Mouse (Mus musculus) limb, embryonic 15.5 days (tissue): ENCODE measurements around the gene Preb. TPM values are rescaled to one million over a fixed set of nuclear protein-coding genes. Genes with fewer than 3 reads are reported as not detected.

Experiments used
- ATAC-seq: fragments of 200-750 bp; cut with Nextera tagmentation; 2 replicates; pipeline ENCODE4 v1.8.0; 2017; ENCODE audit warnings: low read depth, moderate TSS enrichment; ENCODE audit not compliant: insufficient number of reproducible peaks, low FRiP score, low TSS enrichment
- H3K27ac ChIP-seq: fragments of 300-500 bp; sonication (generic); 2 replicates; pipeline ENCODE4 v1.5.1; 2015; ENCODE audit warnings: moderate library complexity, mild to moderate bottlenecking, inconsistent platforms
- H3K27me3 ChIP-seq: fragments of 300-500 bp; sonication (generic); 2 replicates; pipeline ENCODE4 v1.6.1; 2015; ENCODE audit warnings: inconsistent platforms
- H3K36me3 ChIP-seq: fragments of 300-500 bp; sonication (generic); 2 replicates; pipeline ENCODE4 v1.6.1; 2015; ENCODE audit warnings: inconsistent platforms
- H3K4me1 ChIP-seq: fragments of 300-500 bp; sonication (generic); 2 replicates; pipeline ENCODE4 v1.6.1; 2015; ENCODE audit warnings: inconsistent platforms
- H3K4me2 ChIP-seq: fragments of 300-500 bp; sonication (generic); 2 replicates; pipeline ENCODE4 v1.6.1; 2015; ENCODE audit warnings: mild to moderate bottlenecking, inconsistent platforms
- H3K4me3 ChIP-seq: fragments of 300-500 bp; sonication (generic); 2 replicates; pipeline ENCODE4 v1.5.1; 2015; ENCODE audit warnings: mild to moderate bottlenecking, inconsistent platforms
- H3K9ac ChIP-seq: fragments of 300-500 bp; sonication (generic); 2 replicates; pipeline ENCODE4 v1.6.1; 2015; ENCODE audit warnings: inconsistent platforms
- H3K9me3 ChIP-seq: fragments of 300-500 bp; sonication (generic); 2 replicates; pipeline ENCODE4 v1.6.1; 2016; ENCODE audit warnings: inconsistent platforms
- WGBS: fragments of 180-500 bp; shearing (Covaris S2); methylation state at CpG from one replicate; pipeline ENCODE4 v1.1.7; 2015; 5-methylcytosine and 5-hydroxymethylcytosine counted together
- polyA plus RNA-seq: library from polyadenylated mRNA; unstranded; fragments of >200 nt; fragmentation: Nextera tagmentation; extraction: Ambion mirVana; gene quantifications from 2 replicates; pipeline ENCODE4 v1.2.1, GENCODE M21; 2015

Preb gene
- polyA plus RNA-seq, result 128 and 137 TPM in 2 replicates

- H3K27ac ChIP-seq, result peak within 1 kb of the TSS; percentile 87
- peak within 1 kb of the TSS; percentile 60 for H3K4me3 ChIP-seq
- H3K4me2 ChIP-seq, result peak within 1 kb of the TSS; percentile 75
- H3K36me3 ChIP-seq, result peaks cover 27% of the 10 kb centered on the region
- H3K9ac ChIP-seq, result peak within 1 kb of the TSS; percentile 74
- peak; percentile 95 for ATAC-seq
- no peaks in the 10 kb centered on the region for H3K27me3 ChIP-seq
- WGBS, result under 1% methylated on average over 56 of the region's 56 CpGs
- peaks cover 20% of the 10 kb centered on the region for H3K4me1 ChIP-seq
- no peaks in the 10 kb centered on the region for H3K9me3 ChIP-seq
These were observed at the start of gene Preb for GRCm38 (mm10) chr5:30959966-30960501. Gene Preb, minus strand, starts transcription at chr5:30960361.

- Histone ChIP-seq H3K9ac (no peak overlapping the region), H3K27me3 (no peaks in the 10 kb centered on the region), H3K4me2 (no peak overlapping the region), H3K4me1 (peaks cover 7% of the 10 kb centered on the region; the same call in 1 of the 2 replicates), H3K4me3 (no peak overlapping the region), H3K36me3 (no peaks in the 10 kb centered on the region), H3K9me3 (no peaks in the 10 kb centered on the region), H3K27ac (no peak overlapping the region)
- WGBS, result 3% methylated on average over 5 of the region's 5 CpGs
- no peak for ATAC-seq
These were observed 44.0 kb upstream of the Preb start for GRCm38 (mm10) chr5:31004184-31004583.

- no peaks in the 10 kb centered on the region for H3K27me3 ChIP-seq
- WGBS, result 84% methylated on average over 4 of the region's 4 CpGs
- H3K9ac ChIP-seq, result no peak overlapping the region
- no peaks in the 10 kb centered on the region for H3K9me3 ChIP-seq
- peaks cover 7% of the 10 kb centered on the region; the same call in 1 of the 2 replicates for H3K4me1 ChIP-seq
- no peaks in the 10 kb centered on the region for H3K36me3 ChIP-seq
- no peak overlapping the region for H3K4me3 ChIP-seq
- ATAC-seq, result no peak
- H3K27ac ChIP-seq, result no peak overlapping the region
- no peak overlapping the region for H3K4me2 ChIP-seq
These were observed 41.4 kb upstream of the Preb start for GRCm38 (mm10) chr5:31001560-31001959.

GRCm38 (mm10) chr5:31000993-31001392 lies 40.8 kb upstream of the Preb start:
- Histone ChIP-seq H3K27ac (no peak overlapping the region), H3K9ac (no peak overlapping the region), H3K4me2 (no peak overlapping the region), H3K4me1 (peaks cover 7% of the 10 kb centered on the region; the same call in 1 of the 2 replicates), H3K4me3 (no peak overlapping the region), H3K27me3 (no peaks in the 10 kb centered on the region), H3K9me3 (no peaks in the 10 kb centered on the region), H3K36me3 (no peaks in the 10 kb centered on the region)
- WGBS, result 83% methylated on average over 2 of the region's 2 CpGs
- no peak for ATAC-seq

GRCm38 (mm10) chr5:31000122-31000521 lies 40.0 kb upstream of the Preb start:
- Histone ChIP-seq H3K9me3 (no peaks in the 10 kb centered on the region), H3K9ac (no peak overlapping the region), H3K27me3 (no peaks in the 10 kb centered on the region), H3K4me2 (no peak overlapping the region), H3K4me1 (peaks cover 7% of the 10 kb centered on the region; the same call in 1 of the 2 replicates), H3K4me3 (no peak overlapping the region), H3K36me3 (no peaks in the 10 kb centered on the region), H3K27ac (0 out of 2 replicates have a peak overlapping the region, but pooled peaks have one; percentile 22)
- 41% methylated on average over 7 of the region's 7 CpGs for WGBS
- ATAC-seq, result no peak

GRCm38 (mm10) chr5:30999324-30999723 lies 39.2 kb upstream of the Preb start:
- Histone ChIP-seq H3K36me3 (no peaks in the 10 kb centered on the region), H3K4me1 (peaks cover 7% of the 10 kb centered on the region; the same call in 1 of the 2 replicates), H3K4me2 (no peak overlapping the region), H3K9ac (no peak overlapping the region), H3K4me3 (no peak overlapping the region), H3K9me3 (no peaks in the 10 kb centered on the region), H3K27ac (no peak overlapping the region), H3K27me3 (no peaks in the 10 kb centered on the region)
- no peak for ATAC-seq
- 80% methylated on average over 5 of the region's 5 CpGs for WGBS

GRCm38 (mm10) chr5:30998306-30998705 lies 38.1 kb upstream of the Preb start:
- Histone ChIP-seq H3K36me3 (no peaks in the 10 kb centered on the region), H3K27me3 (no peaks in the 10 kb centered on the region), H3K9me3 (no peaks in the 10 kb centered on the region), H3K9ac (no peak overlapping the region), H3K4me2 (no peak overlapping the region), H3K4me3 (no peak overlapping the region), H3K27ac (no peak overlapping the region), H3K4me1 (0 out of 2 replicates have a peak, but pooled peaks cover 4% of the 10 kb centered on the region)
- WGBS, result 26% methylated on average over 5 of the region's 5 CpGs
- ATAC-seq, result no peak

GRCm38 (mm10) chr5:30994910-30995635 lies 34.9 kb upstream of the Preb start:
- no peak for ATAC-seq

GRCm38 (mm10) chr5:30994074-30994473 lies 33.9 kb upstream of the Preb start:
- no peak overlapping the region for H3K27ac ChIP-seq
- 67% methylated on average over 3 of the region's 3 CpGs for WGBS
- no peaks in the 10 kb centered on the region for H3K4me1 ChIP-seq
- no peak for ATAC-seq
- H3K27me3 ChIP-seq, result no peaks in the 10 kb centered on the region
- H3K4me2 ChIP-seq, result no peak overlapping the region
- H3K9ac ChIP-seq, result no peak overlapping the region
- no peaks in the 10 kb centered on the region for H3K9me3 ChIP-seq
- no peaks in the 10 kb centered on the region for H3K36me3 ChIP-seq
- no peak overlapping the region for H3K4me3 ChIP-seq

More at GRCm38 (mm10) chr5:30994910-30995635, 34.9 kb upstream of the Preb start:
- 72% methylated on average over 11 of the region's 11 CpGs for WGBS
- no peaks in the 10 kb centered on the region for H3K9me3 ChIP-seq
- H3K4me3 ChIP-seq, result no peak overlapping the region
- no peak overlapping the region for H3K9ac ChIP-seq
- no peaks in the 10 kb centered on the region for H3K36me3 ChIP-seq
- H3K4me1 ChIP-seq, result no peaks in the 10 kb centered on the region
- H3K4me2 ChIP-seq, result no peak overlapping the region
- no peak overlapping the region for H3K27ac ChIP-seq
- H3K27me3 ChIP-seq, result no peaks in the 10 kb centered on the region

- no peak for ATAC-seq
These were observed 33.0 kb upstream of the Preb start for GRCm38 (mm10) chr5:30992980-30993676.

GRCm38 (mm10) chr5:30982357-30982756 lies 22.2 kb upstream of the Preb start:
- Histone ChIP-seq H3K9ac (no peak overlapping the region), H3K4me2 (no peak overlapping the region), H3K27ac (no peak overlapping the region), H3K4me1 (no peaks in the 10 kb centered on the region), H3K36me3 (no peaks in the 10 kb centered on the region), H3K27me3 (no peaks in the 10 kb centered on the region), H3K9me3 (no peaks in the 10 kb centered on the region), H3K4me3 (no peak overlapping the region)
- ATAC-seq, result no peak
- WGBS, result 14% methylated on average over 2 of the region's 2 CpGs

More at GRCm38 (mm10) chr5:30992980-30993676, 33.0 kb upstream of the Preb start:
- Histone ChIP-seq H3K27me3 (no peaks in the 10 kb centered on the region), H3K4me2 (no peak overlapping the region), H3K27ac (no peak overlapping the region), H3K36me3 (no peaks in the 10 kb centered on the region), H3K9ac (no peak overlapping the region), H3K4me3 (no peak overlapping the region), H3K9me3 (no peaks in the 10 kb centered on the region), H3K4me1 (no peaks in the 10 kb centered on the region)
- 61% methylated on average over 5 of the region's 5 CpGs for WGBS
